Mouse (Mus musculus) bone marrow macrophage, adult 2 months (primary cell): Measurements from ENCODE around the gene AI481877.

Source experiments
- CTCF ChIP-seq: IDR thresholded peaks from 2 replicates; pipeline ENCODE4 v1.5.1; 2012; ENCODE audit warnings: low read depth, mild to moderate bottlenecking, low read length, moderate library complexity
- POLR2A ChIP-seq: IDR thresholded peaks from 2 replicates; pipeline ENCODE4 v1.6.1; 2012; ENCODE audit warnings: mild to moderate bottlenecking, low read depth, low read length, borderline replicate concordance

DNA sequence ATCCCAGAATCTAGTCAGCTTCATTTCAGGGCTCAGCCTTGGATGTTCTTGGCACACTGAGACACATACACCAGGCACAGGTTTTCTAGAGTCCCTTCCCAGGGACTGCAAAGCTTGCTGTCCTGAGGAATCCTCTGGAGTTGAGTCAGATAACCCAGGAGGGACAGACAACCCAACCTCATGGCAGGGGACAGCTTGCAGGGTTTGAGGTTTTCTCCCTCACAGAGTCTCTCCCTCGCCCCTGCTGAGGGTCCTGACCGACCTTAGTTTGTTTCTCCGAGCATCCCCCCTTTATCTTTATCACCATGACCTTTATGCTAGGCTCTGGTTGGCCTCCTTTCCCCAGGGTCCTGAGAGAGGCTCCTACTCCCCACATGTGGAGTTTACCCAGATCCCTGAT lies 101.3 kb downstream of the AI481877 start:
- TF ChIP-seq CTCF: no peak
- TF ChIP-seq POLR2A: no peak
